Mouse (Mus musculus) heart, embryonic 11.5 days (tissue): ENCODE results near the gene Psrc1. TPM values are rescaled to one million over a fixed set of nuclear protein-coding genes. Genes with fewer than 3 reads are reported as not detected.

Experiments used
- ATAC-seq: fragments of 200-750 bp; cut with Nextera tagmentation; replicated peaks from 2 replicates; pipeline ENCODE4 v1.8.0; 2017; ENCODE audit warnings: moderate library complexity; ENCODE audit not compliant: insufficient number of reproducible peaks, low FRiP score, low TSS enrichment
- H3K27ac ChIP-seq: fragments of 300-500 bp; sonication (generic); 2 replicates; pipeline ENCODE4 v1.5.1; 2014; ENCODE audit warnings: mild to moderate bottlenecking, low read depth, low read length
- H3K27me3 ChIP-seq: fragments of 300-500 bp; sonication (generic); 2 replicates; pipeline ENCODE4 v1.6.1; 2014; ENCODE audit warnings: mild to moderate bottlenecking, low read length, mixed read lengths; ENCODE audit not compliant: control insufficient read depth, insufficient read depth
- H3K36me3 ChIP-seq: fragments of 300-500 bp; sonication (generic); 2 replicates; pipeline ENCODE4 v1.6.1; 2014; ENCODE audit warnings: mild to moderate bottlenecking, low read length, moderate library complexity, mixed read lengths; ENCODE audit not compliant: control insufficient read depth, insufficient read depth
- H3K4me1 ChIP-seq: fragments of 300-500 bp; sonication (generic); 2 replicates; pipeline ENCODE4 v1.6.1; 2014; ENCODE audit warnings: low read length; ENCODE audit not compliant: control insufficient read depth, insufficient read depth
- H3K4me2 ChIP-seq: fragments of 300-500 bp; sonication (generic); 2 replicates; pipeline ENCODE4 v1.6.1; 2014; ENCODE audit warnings: mild to moderate bottlenecking, moderate library complexity
- H3K4me3 ChIP-seq: fragments of 300-500 bp; sonication (generic); 2 replicates; pipeline ENCODE4 v1.5.1; 2014; ENCODE audit warnings: low read depth, low read length
- H3K9ac ChIP-seq: fragments of 300-500 bp; sonication (generic); 2 replicates; pipeline ENCODE4 v1.6.1; 2014; ENCODE audit warnings: mild to moderate bottlenecking, low read depth, low read length, moderate library complexity
- H3K9me3 ChIP-seq: fragments of 300-500 bp; sonication (generic); replicated peaks from 2 replicates; pipeline ENCODE4 v1.6.1; 2016; ENCODE audit warnings: low read length; ENCODE audit not compliant: control insufficient read depth
- WGBS: fragments of 180-500 bp; shearing (Covaris S2); extraction: QIAGEN DNeasy Blood & Tissue Kit; methylation state at CpG from one replicate; pipeline ENCODE4 v1.1.7; 2014; ENCODE audit not compliant: insufficient replicate concordance; 5-methylcytosine and 5-hydroxymethylcytosine counted together
- polyA plus RNA-seq: library from polyadenylated mRNA; unstranded; fragments of >200 nt; fragmentation: Nextera tagmentation; extraction: Ambion mirVana; gene quantifications from 2 replicates; pipeline ENCODE4 v1.2.1, GENCODE M21; 2014

The Psrc1 gene
- polyA plus RNA-seq, 1 experiment from 2014 or later: 28.9 TPM

- ATAC-seq: no peak
- Histone ChIP-seq H3K36me3 (no peaks in the 10 kb centered on the region), H3K9ac (no peak overlapping the region), H3K4me1 (peaks cover 4% of the 10 kb centered on the region; the same call in 1 of the 2 replicates), H3K9me3 (no peaks in the 10 kb centered on the region), H3K27me3 (peaks cover 6% of the 10 kb centered on the region; the same call in 1 of the 2 replicates), H3K4me2 (no peak overlapping the region), H3K4me3 (no peak overlapping the region), H3K27ac (no peak overlapping the region)
- 81% methylated on average over 9 of the region's 9 CpGs for WGBS
These were observed 14.6 kb downstream of the Psrc1 start for GRCm38 (mm10) chr3:108398281-108398680.

DNA sequence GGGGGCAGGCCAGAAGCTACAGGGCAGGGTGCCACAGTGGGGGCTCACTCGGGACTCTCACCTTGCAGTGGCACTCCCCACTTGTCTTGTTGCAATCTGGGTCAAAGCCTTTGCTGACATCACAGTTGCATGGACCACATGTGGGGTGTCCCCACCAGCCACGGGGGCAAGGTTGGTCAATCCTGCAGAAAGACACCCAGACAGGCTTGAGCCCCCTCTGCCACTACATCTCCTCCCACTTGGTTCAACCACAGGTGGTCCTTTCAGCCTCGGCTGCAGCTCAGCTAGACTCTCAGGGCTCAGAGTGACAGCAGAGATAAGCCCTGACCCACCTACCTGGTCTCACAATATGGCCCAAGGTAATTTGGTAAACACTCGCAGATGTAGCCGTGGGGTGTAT, 16.8 kb downstream of the Psrc1 start:
- 71% methylated on average over 5 of the region's 5 CpGs for WGBS
- Histone ChIP-seq H3K36me3 (no peaks in the 10 kb centered on the region), H3K4me2 (no peak overlapping the region)

DNA sequence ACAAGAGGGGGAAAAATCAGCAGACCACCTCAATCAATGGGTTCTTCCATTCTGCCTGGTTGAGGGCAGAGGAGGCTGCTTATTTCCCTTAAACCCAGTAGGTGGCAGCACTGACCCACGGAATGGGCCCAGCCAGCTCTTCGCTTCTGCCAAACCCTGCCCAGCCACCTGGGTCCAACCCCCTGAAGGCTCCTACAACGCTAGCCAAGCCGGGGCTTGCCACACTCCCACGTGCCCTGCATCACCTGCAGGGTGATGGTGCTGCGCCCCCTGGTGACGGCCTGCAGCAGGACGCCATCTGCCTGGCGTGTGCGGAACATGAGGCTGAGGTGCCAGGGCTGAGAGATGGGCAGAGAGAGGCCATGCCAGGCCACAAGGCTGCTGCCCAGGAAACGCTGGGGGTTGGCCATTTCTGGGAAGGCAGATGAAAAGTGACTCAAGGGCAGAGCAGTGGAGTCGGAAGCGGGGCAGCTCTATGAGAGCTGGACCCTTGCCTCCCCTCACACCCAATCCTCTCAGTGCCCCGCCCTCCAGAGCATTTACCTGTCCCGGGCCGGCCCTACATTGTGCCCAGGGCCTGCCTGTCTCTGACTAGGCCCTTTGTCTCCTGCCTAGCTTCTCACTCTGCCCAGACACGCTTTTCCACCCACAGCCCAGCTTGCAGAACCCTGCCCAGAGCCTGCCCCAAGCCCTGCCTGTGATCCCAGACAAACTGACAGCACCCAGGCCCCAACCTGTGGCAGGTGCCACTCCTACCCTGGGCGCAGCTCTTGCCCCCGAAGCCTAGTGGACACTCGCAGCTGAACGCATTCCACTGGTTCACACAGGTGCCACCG, 18.3 kb downstream of the Psrc1 start:
- Histone ChIP-seq H3K4me3 (no peak overlapping the region), H3K9ac (peak overlapping the region; percentile 39), H3K27ac (no peak overlapping the region), H3K4me2 (peak overlapping the region; percentile 52), H3K9me3 (no peaks in the 10 kb centered on the region), H3K4me1 (peaks cover 4% of the 10 kb centered on the region; the same call in 1 of the 2 replicates), H3K27me3 (peaks cover 10% of the 10 kb centered on the region), H3K36me3 (peaks cover 2% of the 10 kb centered on the region; the same call in 1 of the 2 replicates)
- peak; percentile 77 for ATAC-seq
- WGBS: 33% methylated on average over 22 of the region's 22 CpGs

More for the DNA sequence above, 16.8 kb downstream of the Psrc1 start:
- H3K9ac ChIP-seq: no peak overlapping the region
- peaks cover 5% of the 10 kb centered on the region for H3K27me3 ChIP-seq
- H3K9me3 ChIP-seq: no peaks in the 10 kb centered on the region
- H3K4me1 ChIP-seq: peaks cover 4% of the 10 kb centered on the region; the same call in 1 of the 2 replicates
- no peak overlapping the region for H3K27ac ChIP-seq
- no peak overlapping the region for H3K4me3 ChIP-seq
- ATAC-seq: no peak

DNA sequence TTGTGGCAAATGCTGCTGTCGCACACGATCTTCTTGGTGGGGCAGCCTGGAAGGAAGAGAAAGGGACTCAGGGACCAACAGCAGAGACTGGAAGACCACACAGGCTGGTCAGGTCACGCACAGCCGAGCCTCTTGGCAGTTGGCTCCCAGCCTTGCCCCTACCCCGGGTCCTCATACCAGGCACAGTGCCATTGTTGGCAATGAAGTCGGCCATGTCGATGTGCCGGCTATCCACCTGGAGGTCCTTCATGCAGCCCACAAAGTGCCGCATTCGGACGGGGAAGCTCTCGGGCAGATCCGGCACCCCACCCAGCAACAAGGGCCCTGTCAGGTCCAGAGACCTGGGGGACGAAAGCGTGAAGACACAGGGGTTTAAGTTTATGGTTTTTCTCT, 18.9 kb downstream of the Psrc1 start:
- no peak overlapping the region for H3K27ac ChIP-seq
- H3K27me3 ChIP-seq: peaks cover 10% of the 10 kb centered on the region
- peaks cover 4% of the 10 kb centered on the region; the same call in 1 of the 2 replicates for H3K4me1 ChIP-seq
- WGBS: 83% methylated on average over 15 of the region's 15 CpGs
- no peak overlapping the region for H3K4me2 ChIP-seq
- no peaks in the 10 kb centered on the region for H3K9me3 ChIP-seq
- H3K4me3 ChIP-seq: no peak overlapping the region
- no peak overlapping the region for H3K9ac ChIP-seq
- H3K36me3 ChIP-seq: peaks cover 2% of the 10 kb centered on the region; the same call in 1 of the 2 replicates
- ATAC-seq: no peak

DNA sequence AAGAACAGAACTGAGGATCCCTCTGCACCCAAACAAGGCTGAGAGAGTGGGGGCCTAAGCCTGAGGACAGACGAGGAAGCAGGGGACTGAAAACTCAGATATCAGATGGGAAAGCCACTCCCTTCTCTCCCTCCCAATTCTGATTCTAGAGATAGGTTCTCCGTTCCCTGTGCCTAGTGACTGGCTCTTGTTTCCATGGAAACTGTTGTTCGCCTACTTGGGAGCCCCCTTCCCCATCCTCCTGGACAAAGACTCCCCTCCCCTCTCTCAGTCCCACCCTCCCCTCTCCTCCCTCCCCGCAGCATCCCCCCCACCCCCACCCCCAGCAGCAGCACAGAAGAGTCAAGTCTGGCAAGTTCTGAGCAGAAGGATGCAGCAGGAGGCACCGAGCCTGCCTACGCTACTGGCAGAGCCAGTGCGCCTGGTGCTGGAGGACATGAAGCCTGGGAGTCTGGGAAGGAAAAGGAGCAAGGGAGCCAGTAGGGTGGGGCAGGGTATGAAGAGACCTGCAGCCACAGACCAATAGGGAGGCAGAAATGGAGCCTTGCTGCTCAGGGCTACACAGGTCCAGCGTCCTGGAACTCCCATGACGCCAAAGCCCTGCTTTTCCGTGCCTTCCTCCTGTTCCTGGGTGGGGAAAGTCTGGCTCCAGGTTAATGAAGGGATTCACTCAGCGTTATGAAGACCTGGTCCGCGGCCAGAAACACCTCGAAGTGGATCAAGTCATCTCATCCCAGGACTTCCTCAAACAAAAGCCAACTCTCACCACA, 22.1 kb downstream of the Psrc1 start:
- no peak for ATAC-seq
- H3K4me3 ChIP-seq: no peak overlapping the region
- H3K9me3 ChIP-seq: no peaks in the 10 kb centered on the region
- H3K4me1 ChIP-seq: peaks cover 4% of the 10 kb centered on the region; the same call in 1 of the 2 replicates
- WGBS: 45% methylated on average over 14 of the region's 14 CpGs
- H3K36me3 ChIP-seq: peaks cover 2% of the 10 kb centered on the region; the same call in 1 of the 2 replicates
- no peak overlapping the region for H3K4me2 ChIP-seq
- H3K27ac ChIP-seq: no peak overlapping the region
- H3K9ac ChIP-seq: no peak overlapping the region
- H3K27me3 ChIP-seq: peaks cover 7% of the 10 kb centered on the region

GRCm38 (mm10) chr3:108406306-108406885, 22.8 kb downstream of the Psrc1 start:
- 84% methylated on average over 24 of the region's 24 CpGs for WGBS
- Histone ChIP-seq H3K9me3 (no peaks in the 10 kb centered on the region), H3K9ac (no peak overlapping the region), H3K27ac (no peak overlapping the region), H3K4me2 (no peak overlapping the region), H3K4me1 (peaks cover 4% of the 10 kb centered on the region; the same call in 1 of the 2 replicates), H3K27me3 (peaks cover 7% of the 10 kb centered on the region), H3K4me3 (no peak overlapping the region), H3K36me3 (peaks cover 2% of the 10 kb centered on the region; the same call in 1 of the 2 replicates)
- ATAC-seq: no peak

- peaks cover 5% of the 10 kb centered on the region for H3K27me3 ChIP-seq
These were observed 24.9 kb downstream of the Psrc1 start for GRCm38 (mm10) chr3:108408517-108409008.

More at GRCm38 (mm10) chr3:108408517-108409008, 24.9 kb downstream of the Psrc1 start:
- no peak for ATAC-seq
- Histone ChIP-seq H3K27ac (no peak overlapping the region), H3K9me3 (no peaks in the 10 kb centered on the region), H3K4me2 (no peak overlapping the region), H3K9ac (no peak overlapping the region), H3K4me1 (no peaks in the 10 kb centered on the region), H3K36me3 (peaks cover 5% of the 10 kb centered on the region; the same call in 1 of the 2 replicates), H3K4me3 (no peak overlapping the region)
- WGBS: 82% methylated on average over 8 of the region's 8 CpGs
